Mouse (Mus musculus) urinary bladder, postnatal 10 days (tissue): ENCODE data around the gene S100a6.

Experiments
- DNase-seq: peaks from one replicate; pipeline ENCODE4 v3.0.0; 2022; ENCODE audit warnings: low spot score

Gene S100a6

DNA sequence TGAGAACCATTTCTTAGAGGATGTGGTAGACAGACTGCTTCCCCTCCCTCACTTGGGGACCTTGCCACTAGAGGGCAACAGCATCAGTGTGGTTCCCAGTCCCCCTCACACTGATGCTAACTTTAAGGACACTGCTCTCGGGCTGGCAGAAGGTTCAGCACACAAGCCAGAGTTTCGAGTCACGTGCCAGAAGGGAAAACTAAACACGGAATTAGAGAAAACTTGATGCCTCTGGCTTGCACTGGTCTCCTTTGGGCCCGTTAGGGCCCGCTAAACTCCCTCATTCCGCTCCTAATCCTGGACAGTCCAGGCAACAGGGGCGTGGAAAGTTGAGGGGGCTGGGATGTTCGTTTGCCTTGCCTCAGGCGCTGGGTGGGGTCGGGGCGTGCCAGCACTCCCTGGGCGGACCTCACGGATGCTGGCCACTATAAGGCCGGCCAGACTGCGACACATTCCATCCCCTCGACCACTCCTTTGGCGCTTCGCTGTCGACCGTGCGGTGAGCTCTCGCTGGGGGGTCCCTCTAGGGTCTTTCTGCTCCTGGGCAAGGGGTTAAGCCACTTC lies at the start of gene S100a6:
TSS of gene S100a6 (plus strand) at position 155 of the 564 bp plus-strand sequence.
- peak; percentile 57 for DNase-seq

DNA sequence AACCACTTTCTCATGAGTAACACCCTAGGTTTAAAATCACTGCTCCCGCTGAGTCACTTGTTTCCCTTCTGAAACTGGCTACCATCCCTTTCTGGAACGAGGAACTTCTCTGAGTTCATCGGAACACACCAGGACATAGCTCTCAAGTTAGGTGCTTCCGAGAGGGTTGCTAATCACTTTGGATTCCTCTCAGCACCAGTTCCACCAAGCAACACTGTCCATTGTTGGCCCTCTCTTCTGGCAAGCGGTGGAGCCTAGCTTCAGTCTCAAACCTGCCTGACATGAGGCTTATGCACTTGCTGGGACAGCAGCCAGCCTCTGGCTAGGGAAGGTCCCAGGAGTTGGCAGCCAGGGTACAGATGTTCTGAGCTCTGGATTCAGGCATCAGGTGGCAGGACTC lies 38.0 kb upstream of the S100a6 start:
- no peak for DNase-seq

DNA sequence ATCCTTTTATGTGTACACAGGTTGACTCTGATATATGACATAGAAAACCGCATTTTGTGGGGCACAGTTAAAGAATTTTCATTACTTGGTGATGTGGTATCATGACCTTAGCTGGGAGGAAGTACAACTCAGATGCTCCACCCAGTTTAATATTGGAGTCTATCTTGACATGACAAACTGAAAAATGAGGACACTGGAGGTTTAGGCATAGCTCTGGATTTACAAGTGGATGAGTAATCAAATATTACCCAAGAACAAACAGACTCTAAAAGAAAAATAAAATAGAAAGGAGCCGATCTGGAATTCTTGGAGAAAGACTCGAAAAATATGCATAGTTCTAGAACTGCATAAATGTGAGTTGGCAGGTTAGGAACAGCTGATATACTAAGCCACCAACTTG lies 37.4 kb upstream of the S100a6 start:
- DNase-seq = no peak

DNA sequence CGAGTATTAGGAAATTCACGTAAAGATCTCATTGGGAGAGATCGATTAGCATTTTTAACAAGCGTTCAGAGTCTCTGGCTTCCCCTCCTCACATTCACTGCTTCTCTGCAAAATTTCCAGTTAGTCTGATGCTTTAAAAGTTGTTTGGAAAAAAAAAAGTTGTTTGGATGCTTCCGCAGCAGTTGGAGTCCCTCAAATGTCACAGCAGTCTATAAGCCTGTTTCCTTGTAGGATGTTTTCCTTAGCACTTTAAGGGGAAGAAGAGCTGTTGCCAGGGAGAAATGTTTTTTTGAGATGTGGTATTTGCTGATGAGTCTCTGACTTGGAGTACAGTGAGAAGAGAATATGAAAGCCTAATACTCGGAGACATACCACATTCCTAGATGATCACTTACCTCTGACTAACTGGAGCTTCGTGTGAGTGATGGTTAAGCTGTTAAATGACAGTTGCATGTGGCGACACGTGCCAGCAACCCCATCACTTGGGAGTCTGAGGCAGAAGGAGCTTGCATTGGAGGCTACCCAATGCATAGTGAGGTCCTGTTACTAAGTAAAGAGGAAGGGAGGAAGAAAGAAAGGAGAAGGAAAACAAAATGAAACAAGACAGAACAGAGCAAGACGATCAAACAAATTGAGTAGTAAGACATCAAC lies 36.2 kb upstream of the S100a6 start:
- no peak for DNase-seq

DNA sequence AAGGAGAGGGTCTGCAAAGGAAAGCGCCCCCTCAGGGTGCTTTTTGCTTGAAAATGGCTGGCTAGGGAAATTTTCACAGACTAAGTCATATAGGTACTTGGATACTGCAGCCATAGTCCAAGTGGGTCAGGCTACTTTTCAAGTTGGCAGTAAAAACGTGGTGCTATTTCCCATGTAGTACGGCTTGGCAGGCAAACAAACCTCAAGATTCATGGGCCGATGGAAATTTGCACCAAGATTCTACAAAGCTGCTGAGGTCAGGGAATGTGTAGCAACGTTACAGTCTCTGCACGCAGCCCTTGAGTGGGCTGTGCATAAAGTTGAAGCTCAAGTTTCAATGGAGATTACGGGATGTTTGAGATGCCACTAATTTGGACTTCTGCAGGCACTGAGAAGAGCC lies 33.2 kb upstream of the S100a6 start:
- no peak for DNase-seq

DNA sequence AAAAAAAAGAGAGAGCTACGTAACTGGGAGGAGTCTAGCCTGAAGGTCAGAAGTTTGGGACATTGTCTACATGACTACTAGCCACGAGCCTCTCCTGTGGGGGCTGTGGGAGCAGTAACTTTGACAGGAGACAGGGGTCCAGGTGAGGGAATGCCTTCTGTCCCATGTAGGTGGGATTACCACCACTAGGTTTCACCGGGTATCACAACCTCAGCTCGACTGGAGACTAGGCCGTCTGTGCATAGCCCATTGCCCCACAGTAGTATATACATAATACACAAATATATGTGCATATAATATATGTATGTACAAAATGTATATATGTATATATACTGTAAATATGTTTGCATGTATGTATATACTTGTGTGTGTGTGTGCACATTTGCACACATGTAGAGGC lies 31.5 kb upstream of the S100a6 start:
- no peak for DNase-seq

DNA sequence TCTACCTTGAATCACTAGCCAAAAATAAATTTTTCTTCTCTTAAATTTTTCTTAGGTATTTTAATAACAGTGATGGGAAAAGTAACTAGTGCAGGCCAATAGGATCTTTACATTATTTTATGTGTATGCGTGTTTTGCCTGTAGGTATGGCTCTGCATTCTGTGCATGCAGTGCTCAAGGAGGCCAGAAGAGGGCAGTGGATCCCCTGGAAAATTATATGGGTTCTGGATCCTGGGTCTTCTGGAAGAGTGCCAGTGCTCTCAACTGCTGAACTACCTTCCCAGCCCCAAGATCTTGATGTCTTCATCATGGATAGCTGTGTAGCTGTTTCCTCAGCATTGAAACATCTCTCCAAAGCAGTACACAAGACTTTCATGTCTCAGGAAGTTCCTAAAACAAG lies 30.5 kb upstream of the S100a6 start:
- no peak for DNase-seq

DNA sequence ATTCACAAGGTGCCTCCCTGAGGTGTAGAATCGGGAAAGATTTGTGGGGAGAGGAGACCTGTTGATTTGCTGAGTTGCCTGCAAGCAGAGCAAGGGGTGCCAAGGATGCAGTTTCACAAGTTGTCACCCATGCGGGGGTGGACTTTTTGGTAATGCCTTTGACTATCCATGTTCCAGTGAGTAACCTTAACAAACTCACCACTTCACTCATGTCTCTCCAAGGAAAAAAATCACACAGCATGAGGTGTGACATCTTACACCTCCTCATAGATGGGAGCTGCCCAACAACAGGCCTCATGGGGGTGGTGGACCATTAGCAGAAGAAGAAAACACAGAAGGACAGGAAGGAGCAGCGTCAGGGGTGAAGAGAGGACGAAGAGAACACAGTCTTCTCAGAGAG lies 30.1 kb upstream of the S100a6 start:
- no peak for DNase-seq

DNA sequence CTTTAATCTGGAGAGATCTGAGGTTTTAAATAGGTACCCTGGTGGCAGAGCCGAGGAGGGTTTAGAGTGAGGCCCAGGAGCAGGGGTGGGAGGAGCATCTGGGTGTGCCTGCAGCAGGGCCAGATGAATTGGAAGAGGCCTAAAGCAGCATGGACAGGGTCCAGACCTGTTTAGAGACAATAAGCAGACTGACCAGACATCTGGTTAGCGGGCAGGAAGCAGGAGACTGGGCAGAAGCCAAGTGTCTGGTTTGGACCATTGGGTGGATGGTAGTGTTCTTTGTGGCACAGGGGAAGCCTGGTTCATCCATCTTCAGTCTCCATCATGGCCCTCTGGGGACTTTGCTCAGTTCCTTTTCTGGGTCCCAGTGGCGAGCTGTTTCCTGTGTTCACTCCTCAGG lies 28.8 kb upstream of the S100a6 start:
- DNase-seq = no peak

DNA sequence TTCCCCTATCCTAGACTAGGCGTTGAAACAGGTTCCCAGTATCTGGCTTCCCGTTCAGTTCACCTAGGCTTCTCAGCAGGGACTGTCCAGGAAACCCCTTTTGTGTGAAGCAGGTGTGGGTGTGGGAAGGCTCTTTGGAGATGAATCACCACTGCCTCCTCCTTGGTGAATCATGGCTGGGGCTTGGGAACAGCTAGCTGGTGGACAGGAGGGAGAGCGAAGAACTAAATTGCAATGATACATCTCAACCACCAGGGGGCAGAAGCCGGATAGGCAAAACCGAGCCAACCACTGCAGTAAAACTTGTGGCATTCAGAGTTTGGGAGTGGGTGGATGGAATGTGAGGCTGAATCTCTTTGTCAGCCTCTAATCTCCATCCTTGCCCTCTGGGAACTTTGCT lies 27.1 kb upstream of the S100a6 start:
- no peak for DNase-seq

DNA sequence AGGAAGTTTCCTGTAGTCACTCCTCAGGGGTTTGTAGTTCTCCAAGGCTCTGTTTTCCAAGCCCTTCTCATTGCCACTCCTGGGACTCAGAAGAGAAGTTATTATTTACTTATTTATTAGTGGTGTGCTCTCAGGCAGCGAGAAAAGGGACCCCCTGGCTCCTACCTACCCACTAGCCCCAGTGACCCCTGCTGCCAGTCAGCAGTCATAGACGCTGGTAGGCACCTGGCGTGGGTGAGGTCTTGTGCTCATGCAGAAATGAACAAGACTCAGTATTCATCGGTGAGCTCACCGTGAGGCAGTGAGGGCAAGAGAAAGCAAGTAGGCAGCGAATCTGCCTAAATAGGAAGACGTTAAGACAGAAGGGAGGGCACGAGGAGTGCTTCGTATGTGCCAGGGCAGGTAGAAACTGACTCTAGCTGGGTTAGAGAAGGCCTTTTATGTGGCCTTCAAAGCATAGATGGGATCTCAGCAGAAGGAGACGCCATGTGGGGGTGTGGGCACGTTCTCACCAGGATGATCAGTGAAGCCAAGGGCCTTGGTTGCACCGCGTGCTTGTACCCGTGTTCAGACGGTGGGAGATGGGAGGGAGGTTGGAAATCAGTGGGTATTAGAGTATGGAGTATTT lies 26.6 kb upstream of the S100a6 start:
- DNase-seq = no peak

DNA sequence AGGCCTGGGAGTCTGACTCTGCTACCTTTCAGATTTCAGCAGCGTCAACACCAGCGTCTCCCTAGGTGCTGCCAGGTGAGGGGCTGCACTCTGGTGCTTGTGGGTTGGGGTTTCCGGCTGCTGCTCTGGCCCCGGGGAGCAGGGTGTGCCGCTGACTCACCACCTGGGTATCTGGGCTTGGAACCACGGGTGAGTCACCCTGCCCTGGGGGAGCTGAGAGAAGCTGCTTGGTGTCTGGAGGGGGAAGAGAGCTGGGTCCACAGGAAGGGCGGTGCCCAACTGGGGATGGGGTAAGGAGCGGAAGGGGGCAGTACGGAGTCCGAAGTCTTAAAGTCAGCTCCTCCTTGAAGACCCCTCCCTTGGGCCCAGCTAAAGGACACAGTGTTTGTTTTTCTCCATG lies 25.8 kb upstream of the S100a6 start:
- DNase-seq = peak; percentile 61

DNA sequence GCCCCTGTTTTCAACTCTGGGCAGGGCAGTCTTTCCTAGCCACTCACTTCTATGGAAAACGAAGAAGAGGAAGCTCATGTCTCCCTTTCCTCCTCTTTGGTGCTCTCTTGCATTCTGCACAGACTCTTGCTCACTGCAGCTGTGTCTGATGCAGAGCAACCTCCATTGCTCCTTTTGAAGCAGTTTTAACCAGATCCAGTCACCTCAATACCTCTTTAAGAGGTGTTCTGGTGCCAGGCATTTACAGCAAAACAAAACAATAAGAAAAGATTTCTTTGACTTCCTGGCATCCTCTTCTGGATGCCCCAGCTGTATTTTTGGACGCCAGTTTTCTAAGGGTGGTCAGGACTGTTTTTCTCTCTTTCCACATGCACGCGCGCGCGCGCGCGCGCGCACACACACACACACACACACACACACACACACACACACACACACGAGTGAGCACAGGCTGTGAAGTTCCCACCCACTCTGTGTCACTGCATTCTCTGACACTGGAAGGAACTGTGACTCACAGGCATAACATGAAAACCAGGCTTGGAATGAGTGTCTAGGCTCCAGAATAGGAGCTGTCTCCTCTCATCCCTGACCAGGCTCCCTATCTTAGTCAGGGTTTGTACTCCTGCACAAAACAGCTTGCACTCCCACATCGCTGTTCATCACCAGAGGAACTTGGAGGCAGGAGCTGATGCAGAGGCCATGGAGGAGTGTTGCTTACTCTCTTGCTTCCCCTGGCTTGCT lies 25.2 kb upstream of the S100a6 start:
- no peak for DNase-seq

DNA sequence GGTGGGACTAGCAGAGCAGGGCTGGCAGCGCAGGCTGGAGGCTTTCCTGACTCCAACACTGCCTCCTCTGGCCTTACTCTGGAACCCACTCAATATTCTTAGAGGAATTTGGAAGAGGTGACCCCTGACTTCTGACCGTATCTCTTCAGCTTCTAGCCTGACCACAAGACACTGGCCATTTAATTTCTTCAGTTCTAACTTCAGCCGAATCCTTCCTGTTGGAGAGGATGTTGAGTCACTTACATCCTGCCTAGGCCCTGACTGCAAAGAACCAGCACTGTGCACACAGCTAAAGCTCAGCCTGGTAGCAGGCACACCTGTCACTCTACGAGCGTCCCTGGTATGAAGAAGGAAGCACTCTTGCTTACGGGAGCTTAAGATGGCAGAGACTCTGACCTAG lies 23.3 kb upstream of the S100a6 start:
- DNase-seq = no peak

DNA sequence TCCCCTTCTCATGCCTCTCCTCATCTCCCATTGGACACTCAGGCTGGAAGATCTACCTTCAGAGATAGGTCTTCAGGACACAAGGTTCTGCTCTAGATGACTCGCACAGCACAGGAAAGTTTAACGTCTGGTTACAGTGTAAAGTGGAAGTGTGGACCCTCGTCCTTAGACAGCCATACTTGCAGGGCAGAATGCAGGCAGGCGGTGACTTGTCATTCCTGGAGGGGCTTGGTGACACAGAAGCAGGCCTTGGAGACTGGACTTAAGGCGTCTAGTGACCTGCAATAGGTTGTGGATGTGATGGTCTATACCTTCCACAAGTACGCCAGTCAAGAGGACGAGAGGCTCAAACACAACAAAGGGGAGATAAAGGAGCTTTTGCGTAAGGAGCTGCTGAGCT lies 22.7 kb upstream of the S100a6 start, which contains the start of gene S100a2:
TSS of gene S100a2 (plus strand) at position 301 of the 400 bp plus-strand sequence.
- no peak for DNase-seq

DNA sequence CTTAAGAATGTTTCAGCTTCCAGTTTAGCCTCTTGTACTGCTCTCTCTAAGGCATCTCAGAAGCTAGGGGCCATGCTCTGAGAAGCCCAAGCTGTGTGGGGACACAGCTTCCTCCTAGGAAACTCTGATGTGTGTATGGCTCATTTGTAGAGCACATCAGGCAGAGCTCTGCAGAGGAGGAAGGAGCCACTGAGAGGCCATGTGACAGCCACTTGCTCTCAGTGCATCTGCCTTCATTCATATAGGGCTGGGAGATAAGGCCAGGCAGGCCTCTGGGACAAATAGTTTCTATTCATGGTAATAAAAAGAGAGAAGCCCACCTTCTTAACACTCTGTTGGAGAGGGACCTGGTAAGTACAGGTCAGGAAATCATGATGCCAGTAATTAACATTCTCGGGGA lies 18.2 kb upstream of the S100a6 start:
- DNase-seq = no peak

DNA sequence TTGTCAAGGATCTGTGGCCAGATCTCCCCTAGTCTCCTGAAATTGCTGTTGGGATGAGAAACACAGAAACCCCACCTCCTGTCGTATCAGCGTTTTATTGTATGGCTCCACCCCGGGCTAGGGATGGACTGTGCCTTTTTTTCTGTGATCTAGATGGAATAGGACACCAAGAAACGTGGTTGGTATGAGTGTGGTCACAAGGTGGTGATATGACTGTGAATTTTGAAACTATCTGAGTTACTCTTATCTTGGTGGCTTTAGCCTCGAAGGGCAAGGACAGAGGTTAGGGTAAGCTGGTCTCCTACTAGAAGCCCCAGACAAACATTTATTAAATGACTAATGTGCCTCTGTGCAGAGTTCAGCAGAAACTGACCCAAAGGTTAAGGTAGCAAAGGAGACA lies 17.1 kb upstream of the S100a6 start:
- DNase-seq = no peak

DNA sequence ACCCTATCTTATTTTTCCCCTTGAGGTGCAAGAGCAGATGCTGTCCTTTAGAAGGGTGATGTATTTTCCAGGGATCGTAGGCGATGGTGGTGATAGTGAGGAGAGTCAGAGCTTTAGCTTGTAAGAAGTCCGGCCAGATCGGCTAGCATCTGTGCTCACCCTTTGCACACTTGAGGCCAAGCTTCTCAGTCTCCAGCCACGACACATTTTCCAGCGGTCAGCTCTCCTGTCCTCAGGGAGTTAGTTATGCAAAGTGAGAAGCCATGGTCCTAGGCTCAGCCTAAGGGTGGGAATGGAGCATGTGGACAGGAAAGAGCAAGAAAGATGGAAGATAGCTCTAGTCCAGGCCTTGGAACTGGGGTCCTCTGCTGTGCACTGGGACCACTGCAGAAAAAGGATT lies 15.9 kb upstream of the S100a6 start:
- no peak for DNase-seq

DNA sequence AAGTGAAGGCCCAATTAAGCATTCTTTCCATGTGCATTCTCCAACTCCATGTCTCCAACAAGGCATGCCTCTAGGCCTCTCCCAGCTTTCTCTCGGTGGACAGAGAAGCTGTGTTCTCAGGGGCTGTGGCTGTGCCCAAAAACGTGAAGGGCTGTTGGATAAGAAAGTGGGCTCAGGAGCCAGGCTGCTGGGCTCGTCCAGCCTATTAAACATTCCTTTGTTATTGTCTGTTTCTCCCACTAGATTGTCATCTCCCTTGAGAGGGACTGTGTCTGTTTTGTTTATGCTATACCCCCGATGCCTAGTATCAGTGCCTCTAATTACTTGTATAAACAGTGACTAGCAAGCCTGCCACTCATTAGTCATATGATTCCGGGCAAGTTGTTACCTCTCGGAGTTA lies 14.9 kb upstream of the S100a6 start:
- no peak for DNase-seq

DNA sequence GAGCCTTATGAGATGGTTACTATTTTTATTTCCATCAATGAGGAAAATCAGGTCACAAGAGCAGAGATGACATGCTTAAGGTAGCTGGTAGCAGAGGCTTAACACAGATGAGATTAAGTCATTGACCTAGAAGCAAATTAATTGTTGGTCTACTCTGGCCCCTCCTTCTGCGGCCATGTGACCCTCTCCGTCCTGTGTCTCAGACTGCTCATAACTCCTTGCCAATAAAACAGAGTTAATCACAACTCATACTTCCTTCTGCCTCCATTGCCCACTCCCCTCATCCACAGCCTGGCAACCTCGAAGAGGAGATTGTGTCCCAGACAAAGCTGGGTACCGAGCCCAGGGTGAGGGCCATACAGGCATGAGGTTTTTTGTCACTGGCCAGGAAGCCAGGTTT lies 14.5 kb upstream of the S100a6 start:
- DNase-seq = no peak

DNA sequence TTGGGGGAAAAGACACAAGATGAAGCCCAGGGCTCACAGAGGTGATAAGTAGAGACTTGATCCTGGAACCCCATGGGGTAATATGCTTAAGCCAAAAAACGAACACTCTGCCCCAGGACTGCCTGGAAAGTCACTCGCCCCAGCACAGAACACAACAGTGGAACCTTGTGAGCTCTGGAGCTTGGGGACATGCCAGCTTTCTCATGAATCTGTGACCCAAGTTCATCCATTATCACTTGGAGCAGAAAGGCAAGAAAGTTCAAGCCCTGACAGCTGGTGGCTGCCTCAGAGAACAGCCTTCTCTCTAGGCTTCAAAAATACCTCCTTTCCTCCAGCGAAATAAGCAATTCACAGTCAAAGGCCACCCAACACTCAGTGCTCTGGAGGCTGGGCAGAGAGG lies 13.3 kb upstream of the S100a6 start:
- DNase-seq = no peak

DNA sequence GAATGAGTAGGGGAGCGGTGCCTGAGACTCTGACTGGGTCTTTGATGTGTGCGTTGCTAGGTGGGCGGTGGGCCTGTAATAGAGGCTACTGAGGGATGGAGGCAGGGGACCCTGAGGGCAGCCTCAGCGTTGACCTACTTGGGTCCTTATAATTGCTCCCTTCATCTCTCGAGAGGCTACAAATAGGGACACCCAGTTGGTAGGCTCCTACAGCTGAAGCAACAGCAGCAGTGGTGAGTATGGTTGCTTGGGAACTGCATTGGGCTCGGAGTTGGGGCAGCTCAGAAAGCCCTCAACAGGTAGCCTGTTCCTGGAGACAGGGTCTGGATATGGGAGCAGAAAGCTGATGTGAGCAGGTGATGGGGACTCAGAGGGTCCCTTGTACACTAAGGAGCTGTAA lies 12.6 kb upstream of the S100a6 start:
- DNase-seq = no peak
